Mouse (Mus musculus) urinary bladder, adult 18-20 months (tissue): ENCODE results near the gene Stap2.

Source experiments
- DNase-seq, 2 experiments: peaks; one replicate each; pipeline ENCODE4 v3.0.0; 2022; ENCODE audit warnings: low spot score in 2 of 2, mixed read lengths in 2 of 2

The Stap2 gene

DNA sequence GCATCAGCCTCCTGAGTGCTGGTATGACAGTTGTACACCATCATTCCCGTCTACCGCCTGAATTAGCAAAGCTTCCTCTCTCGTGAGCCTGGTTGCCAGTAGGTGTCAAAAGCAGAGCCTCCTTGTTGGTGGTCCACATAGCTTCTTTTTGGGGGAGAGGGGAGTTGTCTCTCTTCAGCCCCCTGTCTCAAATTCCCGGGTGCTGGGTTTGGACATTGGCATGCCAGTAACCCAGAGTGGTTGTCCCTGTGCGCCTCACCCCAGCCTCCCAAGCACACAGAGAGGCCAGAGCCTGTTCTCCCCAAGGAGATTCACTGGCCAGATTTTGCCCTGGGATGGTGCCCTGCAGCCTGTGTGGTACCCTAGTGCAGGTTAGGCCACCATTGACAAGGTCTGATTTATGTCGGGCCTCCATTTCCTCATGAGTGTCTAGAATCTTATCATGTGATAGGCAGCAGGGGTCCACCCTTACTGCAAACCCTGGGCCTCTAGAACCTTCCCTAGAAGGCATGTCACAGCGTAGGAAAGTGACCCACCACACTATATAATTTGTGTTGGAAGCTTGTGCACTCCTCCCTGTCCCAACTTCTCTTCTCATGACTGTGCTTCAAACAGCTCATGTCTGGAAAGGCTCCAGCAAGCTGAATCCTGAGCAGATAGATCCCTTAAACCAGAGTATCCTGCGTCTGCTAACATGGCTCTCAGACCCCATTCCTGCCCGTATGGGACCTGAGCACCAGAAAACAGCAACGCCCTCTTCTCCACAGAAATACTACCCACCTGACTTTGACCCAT lies 45.2 kb downstream of the Stap2 start:
- DNase-seq: no peak

- peak; percentile 86 to 90 for DNase-seq
Measured at GRCm38 (mm10) chr17:55958918-55959728, 46.3 kb downstream of the Stap2 start, which contains the start of gene Yju2. Gene Yju2, plus strand, starts transcription at chr17:55959099.

- DNase-seq: no peak
Measured at GRCm38 (mm10) chr17:55958584-55958886, 46.8 kb downstream of the Stap2 start.

GRCm38 (mm10) chr17:55957726-55958583 lies 47.4 kb downstream of the Stap2 start:
- DNase-seq: peak in 1 of 2 experiments; percentile 0

GRCm38 (mm10) chr17:55957168-55957567 lies 48.2 kb downstream of the Stap2 start:
- DNase-seq: peak; percentile 22 to 56

DNA sequence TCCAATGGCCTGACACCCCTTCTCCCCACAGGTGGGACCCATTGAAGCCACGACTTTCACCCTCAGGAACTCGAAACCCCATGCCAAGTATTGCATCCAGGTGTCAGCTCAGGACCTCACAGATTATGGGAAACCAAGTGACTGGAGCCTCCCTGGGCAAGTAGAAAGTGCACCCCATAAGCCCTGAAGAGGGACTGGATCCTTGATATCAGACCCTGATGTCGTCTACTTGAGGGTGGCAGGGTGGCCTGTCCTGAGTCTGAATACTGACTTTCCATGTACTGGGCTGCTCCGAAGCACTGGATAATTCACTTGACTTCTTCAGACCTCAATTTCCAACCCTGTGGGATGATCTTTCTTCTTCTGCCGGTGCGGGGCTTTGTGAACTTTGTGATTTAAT lies 48.8 kb downstream of the Stap2 start:
- no peak for DNase-seq

DNA sequence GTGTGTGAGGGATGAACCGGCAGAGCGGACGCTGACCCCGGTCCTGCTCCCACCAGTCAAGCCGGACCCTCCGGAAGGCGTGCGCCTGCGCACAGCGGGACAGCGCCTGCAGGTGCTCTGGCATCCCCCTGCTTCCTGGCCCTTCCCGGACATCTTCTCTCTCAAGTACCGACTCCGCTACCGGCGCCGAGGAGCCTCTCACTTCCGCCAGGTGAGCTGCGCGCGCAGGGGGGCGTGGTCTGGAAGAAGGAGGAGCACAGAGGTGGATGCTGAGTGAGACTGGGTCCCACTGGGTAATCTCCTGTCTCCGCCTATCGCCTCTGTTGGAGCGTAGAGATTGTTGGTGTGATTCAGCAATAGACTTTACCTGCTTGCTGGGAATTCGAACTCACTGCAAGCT lies 49.3 kb downstream of the Stap2 start:
- peak; percentile 64 to 87 for DNase-seq

DNA sequence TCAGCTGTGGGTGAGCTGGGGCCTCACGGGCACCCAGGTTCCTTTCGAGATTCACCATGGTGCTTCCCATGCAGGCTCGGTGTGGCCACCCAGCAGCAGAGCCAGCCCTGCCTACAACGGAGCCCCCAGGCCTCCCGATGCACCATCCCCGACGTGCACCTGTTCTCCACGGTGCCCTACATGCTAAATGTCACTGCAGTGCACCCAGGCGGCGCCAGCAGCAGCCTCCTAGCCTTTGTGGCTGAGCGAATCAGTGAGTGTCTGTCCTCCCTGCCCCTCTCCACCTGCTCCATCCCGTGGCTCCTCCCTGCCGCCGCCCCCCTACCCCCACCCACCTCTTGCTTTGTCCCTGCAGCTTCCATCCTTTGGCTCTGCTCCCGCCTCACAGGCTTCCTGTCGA lies 51.2 kb downstream of the Stap2 start:
- DNase-seq: peak in 1 of 2 experiments; percentile 0

DNA sequence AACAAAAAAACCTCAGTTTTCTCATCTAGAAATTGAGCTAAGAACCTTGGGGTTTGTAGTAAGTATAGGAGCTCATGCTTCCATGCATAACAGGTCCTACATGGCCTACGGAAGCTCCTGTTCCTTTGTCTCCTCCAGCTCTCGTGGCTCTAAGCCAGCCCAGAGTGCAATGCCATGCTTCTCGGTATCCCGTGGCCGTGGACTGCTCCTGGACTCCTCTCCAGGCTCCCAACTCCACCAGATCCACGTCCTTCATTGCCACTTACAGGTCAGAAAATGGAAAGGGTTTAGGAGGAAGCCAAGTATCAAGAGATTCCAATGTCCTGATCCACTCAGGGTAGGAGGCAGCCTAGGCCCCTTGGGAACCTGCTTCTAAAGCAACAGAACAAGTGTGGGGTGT lies 51.6 kb downstream of the Stap2 start:
- DNase-seq: no peak

DNA sequence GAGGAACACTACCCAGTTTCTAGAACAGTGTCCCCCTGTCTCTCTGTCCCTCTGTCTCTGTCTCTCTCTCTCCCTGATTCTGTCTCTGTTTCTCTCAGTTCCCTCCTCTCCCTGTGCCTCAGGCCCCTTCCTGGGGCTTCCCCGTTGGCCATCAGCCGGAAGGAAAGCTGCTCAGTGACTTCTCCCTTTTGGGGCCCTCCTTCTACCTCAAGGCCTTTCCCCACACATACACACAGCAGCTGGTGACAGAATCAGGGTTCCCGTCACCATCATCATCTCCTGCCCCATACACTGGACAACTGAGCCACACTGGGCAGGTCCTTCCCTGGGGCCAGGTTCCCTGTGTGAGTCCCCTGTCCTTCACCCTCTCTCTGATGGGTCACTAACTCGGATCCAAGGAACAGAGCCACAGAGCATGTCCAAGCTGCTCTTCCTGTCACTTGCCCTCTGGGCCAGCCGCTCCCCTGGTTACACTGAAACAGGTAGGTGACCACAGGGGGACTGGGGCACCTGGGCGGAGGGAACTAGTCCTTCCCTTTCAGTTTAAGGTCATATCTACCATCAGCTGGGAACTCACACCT lies 52.8 kb downstream of the Stap2 start, which contains the start of gene Ebi3:
Gene Ebi3 (plus strand): TSS at position 194 of the 581 bp plus-strand sequence.
- DNase-seq: no peak

DNA sequence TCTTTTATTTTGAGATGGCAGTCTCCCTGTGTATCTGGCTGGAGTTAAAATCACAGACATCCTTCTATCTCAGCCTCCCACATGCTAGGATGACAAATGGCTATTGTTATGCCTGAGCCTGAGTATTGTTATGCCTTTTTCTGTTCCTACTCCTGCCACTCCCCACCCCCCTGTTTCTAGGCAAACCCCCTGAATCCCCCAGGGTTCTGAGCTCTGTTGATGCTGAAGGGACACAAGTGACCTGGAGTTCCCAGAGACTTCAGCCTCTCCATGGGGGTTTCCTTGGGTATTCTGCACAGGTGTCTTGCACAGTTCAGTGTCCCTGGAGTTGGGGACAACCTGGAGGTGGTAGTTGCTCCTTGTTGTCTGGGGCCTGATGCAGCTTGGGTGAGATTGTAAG lies 53.3 kb downstream of the Stap2 start:
- no peak for DNase-seq

DNA sequence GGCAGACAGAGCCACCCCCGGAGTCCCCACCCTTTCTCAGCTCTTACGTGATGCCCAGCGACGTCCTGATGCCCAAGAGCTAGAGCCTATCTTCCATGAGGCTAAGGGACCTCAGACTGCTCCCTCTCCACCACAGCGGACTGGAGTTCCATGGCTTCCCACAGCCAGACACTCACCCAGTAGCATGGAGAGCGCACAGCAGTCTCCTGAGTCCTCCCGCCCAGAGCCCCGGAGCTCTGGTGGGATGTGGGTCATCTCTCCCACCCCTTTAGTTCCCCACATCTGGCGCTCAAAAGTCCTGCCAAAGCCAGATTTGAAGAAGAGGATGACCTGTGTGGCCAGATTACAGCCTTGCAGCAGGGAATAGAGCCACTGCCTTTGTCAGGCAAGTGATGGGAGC lies 54.8 kb downstream of the Stap2 start:
- DNase-seq: no peak

GRCm38 (mm10) chr17:55949400-55949799 lies 56.0 kb downstream of the Stap2 start, which contains the start of gene Zfp119b:
Gene Zfp119b, minus strand, starts transcription at chr17:55949500.
- DNase-seq: no peak

DNA sequence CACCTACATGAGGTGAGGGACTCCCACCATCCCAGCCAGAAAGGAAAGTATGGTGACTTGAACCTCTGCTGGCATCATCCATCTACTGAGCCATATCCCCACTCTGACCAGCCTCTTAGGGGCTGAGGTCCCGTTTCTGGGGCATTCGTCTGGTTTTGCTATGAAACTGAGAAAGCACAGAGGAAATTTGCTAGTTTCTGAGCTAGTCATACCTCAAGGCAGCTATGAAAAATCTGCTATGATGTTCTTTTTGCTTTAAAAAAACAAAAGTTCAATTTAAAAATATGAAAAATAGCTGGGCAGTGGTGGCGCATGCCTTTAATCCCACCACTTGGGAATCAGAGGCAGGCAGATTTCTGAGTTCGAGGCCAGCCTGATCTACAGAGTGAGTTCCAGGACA lies 56.7 kb downstream of the Stap2 start:
- DNase-seq: no peak
